Mouse (Mus musculus) activated CD4-positive, CD25-positive, alpha-beta regulatory T cell, adult 4 months (primary cell): Measurements from ENCODE around the gene Crtc2. TPM values are rescaled to one million over a fixed set of nuclear protein-coding genes. Genes with fewer than 3 reads are reported as not detected.

Experiments
- ATAC-seq: one replicate; pipeline ENCODE4 v1.8.0; 2017
- polyA plus RNA-seq, 2 experiments: library from polyadenylated mRNA; unstranded; fragments of 100-300 nt; shearing (Covaris generic); gene quantifications; one replicate each; pipeline ENCODE4 v1.2.1; 2017

Crtc2 gene
- polyA plus RNA-seq, 2 experiments from 2014 or later: 33.2 to 42.9 TPM

DNA sequence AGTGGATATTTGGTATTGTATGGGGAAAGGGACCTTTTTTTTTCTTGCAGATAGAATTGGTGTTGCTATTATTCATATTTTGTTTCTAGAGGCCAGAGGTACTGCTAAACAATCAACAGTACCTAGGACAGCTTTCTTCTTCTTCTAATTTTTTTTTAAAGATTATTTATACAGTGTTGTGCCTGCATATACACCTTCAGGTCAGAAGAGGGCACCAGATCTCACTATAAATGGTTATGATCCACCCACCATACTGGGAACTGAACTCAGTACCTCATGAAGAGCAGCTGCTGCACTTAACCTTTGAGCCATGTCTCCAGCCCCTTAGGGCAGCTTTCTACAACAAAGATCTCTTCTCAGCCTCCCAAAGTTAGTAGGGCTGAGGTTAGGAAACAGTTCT is 59.4 kb downstream of the Crtc2 start:
- ATAC-seq: no peak

Other genes with a start within 250 kb of the Crtc2 start
- 100 to 1,000 TPM; 295 to 347 TPM for gene 4933434E20Rik, start 202.5 kb upstream of the Crtc2 start, polyA plus RNA-seq
- 100 to 1,000 TPM; 189 to 209 TPM for gene Ubap2l, start 201.5 kb upstream of the Crtc2 start, polyA plus RNA-seq
- gene Tpm3, start 181.5 kb upstream of the Crtc2 start, polyA plus RNA-seq: 100 to 1,000 TPM; 850 to 880 TPM
- under 1 TPM; 0.15 to 0.37 TPM for gene Nup210l, start 150.0 kb upstream of the Crtc2 start, polyA plus RNA-seq
- gene Rps27, start 40.5 kb upstream of the Crtc2 start, polyA plus RNA-seq: 1,000 to 10,000 TPM; 7,353 to 7,820 TPM
- gene Rab13, start 40.5 kb upstream of the Crtc2 start, polyA plus RNA-seq: under 1 TPM in 1 of 2 experiments, not detected in 1; 0.62 TPM
- 10 to 100 TPM; 74.8 to 85.6 TPM for gene Jtb, start 22.6 kb upstream of the Crtc2 start, polyA plus RNA-seq
- gene Creb3l4, start 10.7 kb upstream of the Crtc2 start, polyA plus RNA-seq: not detected
- gene Slc39a1, start 6.0 kb upstream of the Crtc2 start, polyA plus RNA-seq: 10 to 100 TPM; 48.5 to 65.9 TPM
- 10 to 100 TPM; 15.8 to 25.5 TPM for gene Dennd4b, start 11.0 kb downstream of the Crtc2 start, polyA plus RNA-seq
- gene Gatad2b, start 39.0 kb downstream of the Crtc2 start, polyA plus RNA-seq: 10 to 100 TPM; 20.3 to 21.3 TPM
- gene Slc27a3, start 135.8 kb downstream of the Crtc2 start, polyA plus RNA-seq: under 1 TPM in 1 of 2 experiments, not detected in 1; 0.21 TPM
- gene Ints3, start 179.5 kb downstream of the Crtc2 start, polyA plus RNA-seq: 10 to 100 TPM; 13.8 to 17.2 TPM
- not detected for gene Npr1, start 211.7 kb downstream of the Crtc2 start, polyA plus RNA-seq
- 100 to 1,000 TPM in 1 of 2 experiments, 10 to 100 TPM in 1; 99.7 to 101 TPM for gene Ilf2, start 222.0 kb downstream of the Crtc2 start, polyA plus RNA-seq
- 10 to 100 TPM; 48.3 to 56.3 TPM for gene Snapin, start 236.9 kb downstream of the Crtc2 start, polyA plus RNA-seq